Mouse (Mus musculus) testis, adult 2 months (tissue): ENCODE results near the gene Rgs16. TPM values are rescaled to one million over a fixed set of nuclear protein-coding genes. Genes with fewer than 3 reads are reported as not detected.

Experiments
- H3K27ac ChIP-seq: fragments of 200-500 bp; 2 replicates; pipeline ENCODE4 v1.5.1; 2012; ENCODE audit warnings: low read depth, low read length; ENCODE audit not compliant: control insufficient read depth, insufficient read depth
- H3K27me3 ChIP-seq: fragments of 200-500 bp; 2 replicates; pipeline ENCODE4 v1.6.1; 2012; ENCODE audit warnings: mild to moderate bottlenecking, low read length, moderate library complexity; ENCODE audit not compliant: control insufficient read depth, insufficient read depth
- H3K36me3 ChIP-seq: fragments of 200-500 bp; 2 replicates; pipeline ENCODE4 v1.6.1; 2012; ENCODE audit warnings: mild to moderate bottlenecking, low read length; ENCODE audit not compliant: control insufficient read depth, insufficient read depth
- H3K4me1 ChIP-seq: fragments of 200-500 bp; 2 replicates; pipeline ENCODE4 v1.6.1; 2012; ENCODE audit warnings: low read length; ENCODE audit not compliant: control insufficient read depth, insufficient read depth
- H3K4me3 ChIP-seq: fragments of 200-500 bp; 2 replicates; pipeline ENCODE4 v1.5.1; 2012; ENCODE audit warnings: low read depth, mild to moderate bottlenecking, low read length, moderate library complexity, mixed read lengths; ENCODE audit not compliant: control insufficient read depth
- CTCF ChIP-seq: fragments of 200-500 bp; IDR thresholded peaks from 2 replicates; pipeline ENCODE4 v1.5.1; 2012; ENCODE audit warnings: low read depth, mild to moderate bottlenecking, inconsistent platforms, low read length, moderate library complexity; ENCODE audit not compliant: control insufficient read depth, insufficient read depth, insufficient replicate concordance
- POLR2A ChIP-seq: fragments of 200-500 bp; IDR thresholded peaks from 2 replicates; pipeline ENCODE4 v1.6.1; 2012; ENCODE audit warnings: low read depth, mild to moderate bottlenecking, inconsistent platforms, low read length, moderate library complexity; ENCODE audit not compliant: control insufficient read depth
- polyA plus RNA-seq: library from polyadenylated mRNA; depleted of rRNA; stranded (reverse); fragments of >200 nt; gene quantifications from 2 replicates; pipeline ENCODE4 v1.2.3, GENCODE M21; 2012

Gene Rgs16
- polyA plus RNA-seq, 1 experiment: 0.89 TPM

DNA sequence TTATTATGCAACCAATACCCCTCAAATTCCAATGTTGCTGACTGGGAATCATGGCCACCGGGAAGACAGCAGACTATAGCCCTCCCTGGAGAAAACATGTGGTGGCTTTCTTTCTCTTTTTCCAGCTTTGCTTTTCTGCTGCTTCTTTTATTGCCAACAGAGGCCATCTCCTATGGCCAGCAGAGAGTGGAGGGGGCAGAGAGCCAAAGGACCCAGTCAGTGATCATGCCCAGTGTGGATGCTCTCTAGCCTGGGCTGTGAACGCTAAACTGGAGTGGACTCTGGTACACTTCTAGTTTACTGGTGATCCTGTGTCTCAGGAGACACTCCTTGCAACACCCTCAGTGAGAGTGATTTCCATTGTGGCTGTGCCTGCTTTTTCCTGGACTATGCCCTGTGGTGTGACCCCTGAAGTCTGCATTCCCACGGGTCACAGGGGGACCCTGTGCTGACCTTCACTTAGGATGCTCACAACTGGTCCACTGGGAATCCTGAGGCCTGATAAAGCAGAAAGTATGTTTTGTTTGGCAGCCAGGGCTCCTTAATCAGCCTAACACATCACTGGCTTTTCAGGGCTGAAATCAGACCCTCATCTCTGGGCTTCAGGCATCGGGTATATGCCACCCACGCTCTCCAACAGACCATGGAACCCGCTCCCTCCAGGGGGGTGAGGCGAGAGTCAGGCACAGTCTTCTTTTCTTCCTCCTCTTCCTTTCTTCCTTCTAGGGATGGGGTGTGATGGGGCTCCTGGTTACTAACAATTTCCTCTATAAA is 41.7 kb upstream of the Rgs16 start:
- H3K36me3 ChIP-seq: no peaks in the 10 kb centered on the region
- no peak overlapping the region for H3K27ac ChIP-seq
- H3K4me3 ChIP-seq: no peak overlapping the region
- H3K4me1 ChIP-seq: 0 out of 2 replicates have a peak, but pooled peaks cover 2% of the 10 kb centered on the region
- TF ChIP-seq POLR2A: no peak
- no peaks in the 10 kb centered on the region for H3K27me3 ChIP-seq

DNA sequence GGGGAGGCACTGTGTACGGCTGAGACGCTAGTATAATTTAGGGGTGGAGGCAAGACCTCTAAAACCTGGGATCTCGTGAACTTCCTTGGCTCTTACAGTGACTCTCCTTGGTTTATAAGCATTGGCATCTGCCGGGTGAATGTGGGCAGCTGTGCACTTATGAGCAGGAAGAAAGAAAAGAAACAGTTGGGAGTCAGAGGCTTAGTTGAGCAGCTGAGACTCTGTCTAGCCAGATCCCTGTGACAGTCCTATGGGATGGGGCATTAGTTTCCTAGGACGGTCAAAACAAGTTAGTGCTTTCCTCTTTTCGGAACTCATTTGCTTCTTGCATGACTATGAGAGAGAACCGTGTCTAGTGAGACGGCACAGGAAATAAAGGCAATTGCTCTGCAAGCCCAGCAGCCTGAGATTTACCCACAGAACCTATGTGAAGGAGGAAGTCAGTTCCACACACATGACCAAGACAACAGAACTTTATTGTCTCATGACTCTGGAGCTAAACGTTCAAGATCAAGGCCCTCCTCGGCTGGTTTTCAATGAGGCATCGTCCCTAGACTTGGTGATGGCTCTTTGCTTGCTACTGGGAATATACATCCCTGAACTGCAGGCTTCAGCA is 39.6 kb upstream of the Rgs16 start:
- no peak overlapping the region for H3K27ac ChIP-seq
- 0 out of 2 replicates have a peak, but pooled peaks cover 2% of the 10 kb centered on the region for H3K4me1 ChIP-seq
- no peak overlapping the region for H3K4me3 ChIP-seq
- no peaks in the 10 kb centered on the region for H3K27me3 ChIP-seq
- no peaks in the 10 kb centered on the region for H3K36me3 ChIP-seq
- no peak for TF ChIP-seq POLR2A
- TF ChIP-seq CTCF: no peak

DNA sequence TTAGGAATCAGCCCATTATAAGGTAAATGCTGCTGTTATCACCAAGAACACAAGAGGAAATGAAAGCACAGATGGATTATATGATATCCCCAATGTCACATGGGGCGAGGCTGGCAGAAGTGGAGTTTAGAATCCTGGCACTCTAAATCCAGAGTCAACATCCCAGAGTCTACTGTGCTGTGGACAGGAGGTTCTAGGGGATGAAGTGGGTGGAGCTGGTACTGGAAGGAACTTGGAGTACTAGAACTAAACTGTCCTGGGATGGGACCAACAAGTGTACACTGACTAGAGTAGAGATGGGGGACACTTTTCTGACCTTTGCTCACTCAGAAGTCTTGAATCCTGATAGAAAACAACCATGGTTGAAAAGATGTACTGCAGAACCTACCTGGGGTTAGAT is 38.7 kb upstream of the Rgs16 start:
- 0 out of 2 replicates have a peak, but pooled peaks cover 2% of the 10 kb centered on the region for H3K4me1 ChIP-seq
- TF ChIP-seq CTCF (no peak), POLR2A (no peak)
- no peaks in the 10 kb centered on the region for H3K27me3 ChIP-seq
- no peaks in the 10 kb centered on the region for H3K36me3 ChIP-seq
- H3K4me3 ChIP-seq: no peak overlapping the region
- H3K27ac ChIP-seq: no peak overlapping the region

- no peaks in the 10 kb centered on the region for H3K27me3 ChIP-seq
- no peak overlapping the region for H3K4me3 ChIP-seq
- no peaks in the 10 kb centered on the region for H3K36me3 ChIP-seq
- no peak overlapping the region for H3K27ac ChIP-seq
- H3K4me1 ChIP-seq: 0 out of 2 replicates have a peak, but pooled peaks cover 2% of the 10 kb centered on the region
- no peak for TF ChIP-seq POLR2A
- TF ChIP-seq CTCF: no peak
Measured at GRCm38 (mm10) chr1:153702166-153702852, 37.8 kb upstream of the Rgs16 start.

- H3K27ac ChIP-seq: no peak overlapping the region
Measured at GRCm38 (mm10) chr1:153702853-153703410, 37.2 kb upstream of the Rgs16 start.

GRCm38 (mm10) chr1:153703445-153703991 is 36.6 kb upstream of the Rgs16 start:
- Histone ChIP-seq H3K27ac (no peak overlapping the region), H3K4me1 (no peaks in the 10 kb centered on the region), H3K4me3 (no peak overlapping the region), H3K36me3 (no peaks in the 10 kb centered on the region), H3K27me3 (no peaks in the 10 kb centered on the region)
- TF ChIP-seq CTCF (no peak), POLR2A (no peak)

More at GRCm38 (mm10) chr1:153702853-153703410, 37.2 kb upstream of the Rgs16 start:
- H3K36me3 ChIP-seq: no peaks in the 10 kb centered on the region
- no peaks in the 10 kb centered on the region for H3K4me1 ChIP-seq
- H3K27me3 ChIP-seq: no peaks in the 10 kb centered on the region
- TF ChIP-seq CTCF (no peak), POLR2A (no peak)
- H3K4me3 ChIP-seq: no peak overlapping the region

DNA sequence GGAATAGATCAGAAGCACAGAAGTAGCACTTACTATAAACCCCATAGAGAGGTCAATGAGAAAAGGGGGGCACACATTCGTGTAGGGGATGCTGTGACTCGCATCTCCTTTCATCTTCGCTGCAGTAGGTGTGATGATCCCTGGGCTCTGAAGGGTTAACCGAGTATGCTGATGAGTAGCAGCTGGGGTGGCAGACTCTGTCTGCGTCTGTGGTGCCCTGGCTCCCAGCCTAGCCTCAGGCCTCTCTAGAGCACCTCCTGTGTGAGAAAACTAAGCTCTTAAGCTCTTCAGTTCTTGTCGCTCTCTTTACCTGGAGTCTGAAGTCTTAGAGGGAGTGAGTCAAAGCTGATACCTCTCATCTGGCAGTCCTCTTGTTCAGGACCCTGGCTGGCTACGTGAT is 36.0 kb upstream of the Rgs16 start:
- no peak for TF ChIP-seq CTCF
- TF ChIP-seq POLR2A: no peak
- H3K36me3 ChIP-seq: no peaks in the 10 kb centered on the region
- no peaks in the 10 kb centered on the region for H3K27me3 ChIP-seq
- H3K4me1 ChIP-seq: no peaks in the 10 kb centered on the region
- no peak overlapping the region for H3K4me3 ChIP-seq
- no peak overlapping the region for H3K27ac ChIP-seq
